Mouse (Mus musculus): ENCODE results near the gene Kazald1.
"Not testable (repeated sequence)": the region's sequence is repeated elsewhere in the genome, so short reads cannot be mapped to it uniquely, and the experiment has no call there.

The Kazald1 gene

DNA sequence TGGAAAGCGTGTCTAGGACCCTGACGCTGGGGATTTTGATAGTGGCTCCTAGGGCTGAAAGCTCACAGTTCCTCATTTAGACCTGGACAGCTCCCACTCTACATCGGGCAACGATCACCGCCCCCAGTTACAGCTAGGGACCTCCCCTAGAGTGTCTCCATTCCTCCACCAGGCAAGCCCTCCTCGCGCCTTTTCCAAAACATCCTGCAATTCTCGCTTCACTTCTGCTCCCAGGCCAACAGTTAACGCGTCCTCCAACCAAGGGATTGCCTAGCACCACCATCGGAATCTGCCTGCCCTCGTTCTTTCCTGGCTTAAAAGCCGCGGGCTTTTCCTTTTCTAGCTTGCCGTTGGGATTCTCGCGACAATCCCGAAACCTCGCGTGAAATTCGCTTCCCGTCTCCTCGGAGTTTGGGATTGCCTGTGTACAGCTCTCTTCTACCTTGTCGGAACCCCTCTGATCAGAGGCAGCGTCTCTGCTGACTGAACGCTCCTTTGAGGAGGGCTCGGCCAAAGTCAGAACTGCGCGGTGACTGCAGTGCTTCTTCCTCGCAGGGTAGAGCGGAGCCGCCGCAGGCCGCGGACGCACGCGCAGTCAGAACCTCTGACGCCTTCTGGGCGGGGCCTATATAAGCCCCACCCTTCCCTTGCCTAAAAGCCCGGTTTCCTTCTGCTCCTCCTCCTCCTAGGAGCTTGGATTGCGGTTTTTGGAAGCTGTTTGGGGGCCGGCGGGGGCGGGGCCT lies at the start of gene Kazald1:
Gene Kazald1 (plus strand): TSS at position 662 of the 743 bp plus-strand sequence.
- DNase-seq (ENCODE audit: inconsistent age in 2 of 2, low spot score in 1 of 2): peak; percentile 96 to 99

DNA sequence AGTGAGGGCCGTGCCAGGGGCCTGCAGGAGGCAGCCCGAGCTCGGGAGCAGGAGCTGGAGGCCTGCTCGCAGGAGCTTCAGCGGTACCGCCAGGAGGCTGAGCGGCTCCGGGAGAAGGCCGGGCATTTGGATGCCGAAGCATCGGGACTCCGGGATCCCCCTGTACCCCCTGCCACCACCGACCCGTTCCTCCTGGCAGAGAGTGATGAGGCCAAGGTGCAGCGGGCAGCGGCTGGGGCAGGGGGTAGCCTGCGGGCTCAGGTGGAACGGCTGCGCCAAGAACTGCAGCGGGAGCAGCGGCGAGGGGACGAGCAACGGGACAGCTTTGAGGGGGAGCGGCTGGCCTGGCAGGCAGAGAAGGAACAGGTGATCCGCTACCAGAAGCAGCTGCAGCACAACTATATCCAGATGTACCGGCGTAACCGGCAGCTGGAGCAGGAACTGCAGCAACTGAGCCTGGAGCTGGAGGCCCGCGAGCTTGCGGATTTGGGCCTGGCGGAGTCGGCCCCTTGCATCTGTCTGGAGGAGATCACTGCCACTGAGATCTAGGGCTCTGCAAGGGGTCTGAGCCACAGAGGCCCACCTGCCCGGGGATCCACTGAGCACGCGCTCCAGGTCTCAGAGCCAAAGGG lies 49.0 kb upstream of the Kazald1 start:
- DNase-seq (ENCODE audit: inconsistent age in 2 of 2, low spot score in 1 of 2): no peak

DNA sequence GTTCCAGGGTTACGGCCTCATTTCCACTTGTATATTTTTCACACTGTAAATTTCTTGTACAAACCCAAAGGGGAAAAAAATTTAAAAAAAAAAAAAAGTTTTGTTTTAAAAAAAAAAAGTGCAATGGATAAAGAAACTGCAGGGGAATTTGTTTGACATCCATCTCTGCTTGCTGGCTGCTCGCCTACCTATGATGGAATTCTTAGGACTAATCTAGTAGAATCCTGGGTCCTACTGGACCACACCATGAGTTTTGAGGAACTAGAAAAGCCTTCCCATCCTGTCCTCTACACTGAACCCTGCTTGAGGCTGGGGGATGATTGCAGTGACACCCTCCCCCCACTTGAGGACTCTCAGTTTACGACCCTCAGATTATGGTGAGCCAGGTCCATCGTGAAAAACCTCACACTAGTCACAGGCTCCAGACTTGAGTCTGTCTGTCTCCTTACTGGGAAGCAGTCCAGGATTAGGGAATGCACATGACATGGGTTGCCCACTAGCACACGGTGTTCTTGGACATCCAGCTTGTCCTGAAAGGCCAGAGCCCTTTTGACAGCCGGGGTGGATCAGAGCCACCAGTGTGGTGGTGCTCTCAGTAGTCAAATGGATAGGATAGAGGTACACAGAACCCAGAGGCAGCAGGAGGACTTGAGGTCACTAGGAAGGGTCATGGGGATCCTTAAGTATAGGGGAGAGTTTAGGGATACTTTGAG lies 47.9 kb upstream of the Kazald1 start:
- no peak for DNase-seq (ENCODE audit: inconsistent age in 2 of 2, low spot score in 1 of 2)

- DNase-seq (ENCODE audit: inconsistent age in 2 of 2, low spot score in 1 of 2): no peak
These were observed 47.2 kb upstream of the Kazald1 start for GRCm38 (mm10) chr19:45027848-45028247.

DNA sequence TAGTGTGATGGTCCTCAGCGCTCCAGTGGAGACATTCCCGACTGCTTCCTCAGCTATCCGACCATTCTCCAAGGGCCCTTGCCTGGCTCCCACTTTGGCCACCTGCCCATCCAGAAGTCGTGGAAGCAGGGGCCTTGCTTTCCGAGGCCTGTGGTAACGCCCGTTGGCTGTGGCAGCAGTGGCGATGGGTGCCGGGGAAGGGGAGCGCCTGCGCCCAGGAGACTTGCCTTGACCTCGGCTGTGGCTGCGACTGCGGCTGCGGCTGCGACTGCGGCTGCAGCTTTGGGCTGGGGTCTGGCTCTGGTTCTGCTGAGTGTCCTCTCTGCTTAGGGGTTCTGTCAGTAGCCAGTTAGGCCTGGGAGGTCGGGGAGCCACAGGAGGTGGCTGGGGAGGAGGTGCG lies 46.3 kb upstream of the Kazald1 start:
- DNase-seq (ENCODE audit: inconsistent age in 2 of 2, low spot score in 1 of 2): peak; percentile 18 to 62

GRCm38 (mm10) chr19:45029571-45029970 lies 45.5 kb upstream of the Kazald1 start:
- DNase-seq (ENCODE audit: inconsistent age in 2 of 2, low spot score in 1 of 2): peak in 1 of 2 experiments; percentile 19

DNA sequence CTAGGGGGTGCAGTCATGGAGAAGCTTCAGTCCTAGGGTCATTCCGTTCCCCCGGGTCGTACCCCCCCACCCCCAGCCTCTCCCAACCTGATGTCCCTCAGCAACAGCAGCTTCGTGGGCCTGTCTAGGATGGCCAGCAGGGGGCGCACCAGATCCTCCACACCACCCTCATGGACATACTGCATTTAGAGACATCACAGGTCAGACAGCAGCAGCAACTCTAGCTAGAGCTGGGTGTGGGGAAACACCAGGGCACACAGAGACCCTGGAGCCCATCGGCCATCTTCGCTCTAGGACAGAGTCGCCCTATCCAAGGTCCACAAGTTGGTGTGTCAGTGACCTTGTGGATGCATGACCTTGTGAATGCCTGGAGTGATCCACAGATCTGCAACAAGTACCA lies 44.9 kb upstream of the Kazald1 start:
- peak; percentile 79 to 89 for DNase-seq (ENCODE audit: inconsistent age in 2 of 2, low spot score in 1 of 2)

DNA sequence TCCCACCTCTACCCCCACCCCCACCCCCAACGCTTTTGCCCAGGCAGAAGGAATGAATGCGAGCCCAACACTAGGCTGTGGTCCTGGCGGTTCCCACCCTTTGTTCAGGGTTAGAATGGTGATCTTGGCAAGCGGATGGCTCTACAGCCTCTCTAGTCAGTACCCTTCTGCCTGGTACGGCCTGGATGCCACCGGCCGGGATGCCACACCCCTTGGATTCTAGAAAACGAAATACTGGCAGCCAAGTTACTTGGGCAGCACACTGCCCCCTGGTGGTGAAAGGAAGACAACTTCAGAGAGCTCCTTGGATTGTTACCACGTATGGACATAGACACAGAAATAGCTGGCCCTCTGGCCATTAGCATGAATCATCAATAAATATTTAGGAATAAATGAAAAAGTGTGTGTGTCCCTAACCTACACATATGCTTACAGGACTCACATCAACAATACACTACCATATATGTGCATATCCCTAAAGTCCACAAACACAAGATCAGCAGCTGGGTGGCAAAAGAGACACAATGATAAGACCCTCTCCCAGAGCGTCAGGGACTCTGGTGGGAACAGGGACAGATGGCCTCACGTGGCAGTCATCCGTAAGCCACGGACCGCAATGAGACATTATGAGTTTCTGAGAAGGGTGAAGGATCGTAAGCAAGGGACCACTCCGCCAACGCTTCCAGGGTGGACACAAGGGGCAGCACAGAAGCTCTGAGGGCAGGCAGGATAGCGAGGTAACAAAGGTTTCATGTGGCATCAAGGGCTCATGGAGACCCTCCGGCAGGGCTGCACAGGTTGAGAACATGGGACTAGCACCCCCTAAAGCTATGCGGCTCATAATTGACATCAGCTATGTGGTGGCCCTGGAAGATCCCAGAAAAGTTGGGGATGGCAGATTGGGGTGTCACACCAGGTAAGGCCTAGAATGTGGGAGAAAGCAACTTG lies 44.0 kb upstream of the Kazald1 start:
- DNase-seq (ENCODE audit: inconsistent age in 2 of 2, low spot score in 1 of 2): peak; percentile 85 to 94

- DNase-seq (ENCODE audit: inconsistent age in 2 of 2, low spot score in 1 of 2): peak; percentile 81 to 93
These were observed 43.3 kb upstream of the Kazald1 start for GRCm38 (mm10) chr19:45031780-45032179.

- peak in 1 of 2 experiments; percentile 73 for DNase-seq (ENCODE audit: inconsistent age in 2 of 2, low spot score in 1 of 2)
These were observed 42.3 kb upstream of the Kazald1 start for GRCm38 (mm10) chr19:45032570-45033332.

- peak; percentile 71 to 86 for DNase-seq (ENCODE audit: inconsistent age in 2 of 2, low spot score in 1 of 2)
These were observed 38.2 kb upstream of the Kazald1 start for GRCm38 (mm10) chr19:45036867-45037266.

- DNase-seq (ENCODE audit: inconsistent age in 2 of 2, low spot score in 1 of 2): not testable (repeated sequence)
These were observed 36.8 kb upstream of the Kazald1 start for GRCm38 (mm10) chr19:45038198-45038597.

GRCm38 (mm10) chr19:45040214-45040613 lies 34.8 kb upstream of the Kazald1 start:
- peak in 1 of 2 experiments; percentile 23 for DNase-seq (ENCODE audit: inconsistent age in 2 of 2, low spot score in 1 of 2)

DNA sequence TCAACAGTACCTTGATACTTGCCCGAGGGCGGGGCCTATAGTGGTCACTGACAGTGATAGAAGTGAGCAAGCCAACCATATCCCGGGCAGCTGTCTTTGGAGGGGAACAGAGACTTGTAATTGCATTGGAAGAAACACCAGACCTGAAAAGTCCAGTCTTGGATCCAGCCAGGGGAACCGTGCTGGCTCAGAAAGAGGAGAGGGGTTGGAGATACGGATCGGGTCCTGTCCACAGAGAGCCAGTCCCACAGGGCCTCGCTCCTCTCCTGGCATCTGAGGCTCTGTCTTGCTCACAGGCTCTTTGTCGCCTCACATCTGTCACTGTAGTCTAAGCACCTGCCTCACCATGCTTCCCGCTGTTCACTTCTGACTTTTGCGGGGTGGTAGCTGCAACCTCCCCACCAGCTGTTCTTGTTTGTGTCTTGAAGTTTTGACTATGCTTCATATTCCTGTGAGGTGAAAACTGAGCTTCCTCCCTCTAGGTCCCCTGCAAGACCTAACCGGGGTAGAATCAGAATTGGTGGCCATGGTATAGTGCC lies 30.6 kb upstream of the Kazald1 start:
- DNase-seq (ENCODE audit: inconsistent age in 2 of 2, low spot score in 1 of 2): peak in 1 of 2 experiments; percentile 19

DNA sequence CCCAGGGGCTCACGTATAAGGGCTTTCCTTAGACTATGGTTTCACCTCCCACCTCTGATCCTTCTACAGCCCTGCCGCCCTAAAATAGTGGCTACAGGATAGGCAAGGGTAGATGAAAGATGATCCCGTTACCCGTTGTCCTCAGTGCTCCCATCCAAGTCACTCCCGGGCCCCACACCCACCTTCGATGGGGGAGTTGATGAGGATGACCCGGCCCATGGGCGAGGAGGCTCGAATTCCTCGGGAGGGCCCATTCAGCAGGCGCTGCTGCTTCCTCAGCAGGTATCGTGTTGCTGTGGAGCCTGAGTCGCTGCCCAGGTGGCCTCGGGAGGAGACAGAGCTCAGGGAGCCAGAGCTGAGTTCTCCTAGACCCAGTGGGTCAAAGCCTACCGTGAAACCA lies 29.8 kb upstream of the Kazald1 start:
- peak in 1 of 2 experiments; percentile 35 for DNase-seq (ENCODE audit: inconsistent age in 2 of 2, low spot score in 1 of 2)

DNA sequence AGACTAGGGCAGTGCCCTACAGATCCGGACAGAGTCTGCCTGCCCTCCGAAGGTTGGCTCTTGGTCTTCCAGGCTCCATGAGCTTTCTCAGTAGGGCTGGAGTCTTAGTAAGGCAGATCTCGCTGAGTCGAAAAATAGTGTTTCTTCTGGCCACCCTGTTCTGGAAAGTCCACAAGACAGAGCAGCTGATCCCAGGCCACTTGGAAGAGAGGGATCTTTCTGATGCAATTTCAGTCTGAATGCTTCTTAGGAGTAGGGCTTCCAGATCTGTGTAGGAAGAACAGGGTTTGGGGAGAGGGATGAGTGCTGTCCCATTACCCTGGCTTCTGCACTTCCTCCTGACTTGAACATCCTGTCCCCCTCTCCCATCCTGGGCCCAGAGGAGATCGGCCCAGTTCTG lies 29.4 kb upstream of the Kazald1 start, which contains the start of gene Pdzd7:
Gene Pdzd7 (minus strand): TSS at position 67 of the 400 bp plus-strand sequence.
- peak; percentile 15 to 16 for DNase-seq (ENCODE audit: inconsistent age in 2 of 2, low spot score in 1 of 2)

DNA sequence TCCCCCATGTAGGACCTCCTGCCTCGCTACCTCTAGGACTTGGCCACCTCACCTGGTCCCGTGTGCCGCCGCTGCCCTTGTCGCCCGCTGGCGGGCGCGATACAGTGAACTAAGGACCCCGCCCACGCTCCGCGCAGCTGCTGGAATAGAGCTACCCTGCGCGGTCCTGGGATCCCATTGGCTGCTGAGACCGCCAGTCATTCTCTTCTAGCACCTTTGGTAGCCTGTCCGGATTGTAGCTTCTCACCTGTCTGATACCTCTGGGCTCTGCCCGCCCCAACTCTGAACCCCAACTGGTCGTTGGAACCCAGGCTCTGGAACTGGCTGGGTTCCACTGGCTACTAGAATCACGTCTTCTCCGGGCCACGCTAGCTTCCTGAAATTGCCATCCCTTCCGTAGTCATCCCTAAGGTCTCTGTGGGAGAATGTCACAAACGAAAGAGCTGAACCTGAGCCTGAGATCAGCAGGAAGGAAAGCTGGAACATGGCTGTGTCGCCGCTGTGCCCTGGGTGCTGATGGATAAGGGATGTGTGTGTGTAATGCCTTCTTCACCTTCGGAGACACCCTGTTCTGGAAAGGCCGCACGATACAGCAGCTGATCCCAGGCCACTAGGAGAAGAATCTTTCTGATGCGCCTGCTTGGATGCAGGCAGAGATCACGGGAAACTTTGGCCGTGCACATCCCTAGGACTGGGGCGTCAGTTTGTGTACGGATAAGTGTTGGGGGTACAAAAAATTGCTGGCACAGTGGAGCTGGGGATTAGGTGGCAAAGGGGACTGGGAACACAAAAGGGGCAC lies 28.3 kb upstream of the Kazald1 start:
- DNase-seq (ENCODE audit: inconsistent age in 2 of 2, low spot score in 1 of 2): peak; percentile 90 to 95

DNA sequence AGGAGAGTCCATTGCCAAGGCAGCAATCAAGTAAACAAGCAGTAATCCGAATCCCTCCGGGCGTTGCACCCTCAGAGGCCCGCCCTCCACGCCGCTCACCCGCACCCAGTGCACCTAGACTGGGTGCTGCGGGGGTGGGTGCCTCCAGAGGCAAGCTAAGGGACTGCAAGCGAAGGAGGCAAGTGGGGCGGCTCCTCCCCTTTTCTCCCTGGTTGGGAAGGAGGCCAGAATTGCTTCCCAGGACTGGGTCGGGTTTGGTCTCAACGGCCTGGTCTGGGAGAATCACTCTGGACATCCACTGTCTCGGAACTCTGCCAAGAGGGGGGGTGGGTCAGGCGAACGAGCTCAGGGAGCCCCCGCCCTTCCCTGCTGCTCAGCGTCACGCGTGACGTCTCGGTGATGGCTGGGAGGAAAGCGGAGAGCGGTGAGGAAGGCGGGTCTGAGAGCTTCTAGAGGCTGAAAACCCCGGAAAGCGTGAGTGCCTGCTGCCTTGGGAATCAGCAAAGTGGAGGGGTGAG lies 27.6 kb upstream of the Kazald1 start, which contains the start of gene Sfxn3:
Gene Sfxn3 (plus strand): TSS at position 87 of the 518 bp plus-strand sequence.
- peak; percentile 96 to 98 for DNase-seq (ENCODE audit: inconsistent age in 2 of 2, low spot score in 1 of 2)
